Mouse (Mus musculus) forebrain, embryonic 11.5 days (tissue): ENCODE measurements around the gene Dio2. TPM values are rescaled to one million over a fixed set of nuclear protein-coding genes. Genes with fewer than 3 reads are reported as not detected.

ENCODE experiments used
- ATAC-seq: fragments of 200-750 bp; cut with Nextera tagmentation; replicated peaks from 2 replicates; pipeline ENCODE4 v1.8.0; 2017; ENCODE audit warnings: moderate TSS enrichment; ENCODE audit not compliant: low FRiP score
- DNase-seq: peaks from one replicate; pipeline ENCODE4 v3.0.0-alpha.2; 2017; ENCODE audit warnings: low spot score
- H3K27ac ChIP-seq: fragments of 300-500 bp; sonication (generic); 2 replicates; pipeline ENCODE4 v1.5.1; 2014; ENCODE audit warnings: low read depth, low read length
- H3K27me3 ChIP-seq: fragments of 300-500 bp; sonication (generic); 2 replicates; pipeline ENCODE4 v1.6.1; 2014; ENCODE audit warnings: mild to moderate bottlenecking, low read length, mixed read lengths; ENCODE audit not compliant: control insufficient read depth, insufficient read depth
- H3K36me3 ChIP-seq: fragments of 300-500 bp; sonication (generic); 2 replicates; pipeline ENCODE4 v1.6.1; 2014; ENCODE audit warnings: mild to moderate bottlenecking, low read length, moderate library complexity, mixed read lengths; ENCODE audit not compliant: control insufficient read depth, insufficient read depth
- H3K4me1 ChIP-seq: fragments of 300-500 bp; sonication (generic); replicated peaks from 2 replicates; pipeline ENCODE4 v1.6.1; 2014; ENCODE audit warnings: low read length, mixed read lengths; ENCODE audit not compliant: control insufficient read depth, insufficient read depth
- H3K4me2 ChIP-seq: fragments of 300-500 bp; sonication (generic); 2 replicates; pipeline ENCODE4 v1.6.1; 2014; ENCODE audit warnings: low read depth, mild to moderate bottlenecking, low read length, moderate library complexity, mixed read lengths; ENCODE audit not compliant: severe bottlenecking
- H3K4me3 ChIP-seq: fragments of 300-500 bp; sonication (generic); 2 replicates; pipeline ENCODE4 v1.5.1; 2014; ENCODE audit warnings: low read depth, low read length
- H3K9ac ChIP-seq: fragments of 300-500 bp; sonication (generic); 2 replicates; pipeline ENCODE4 v1.6.1; 2014; ENCODE audit warnings: low read length
- H3K9me3 ChIP-seq: fragments of 300-500 bp; sonication (generic); 2 replicates; pipeline ENCODE4 v1.6.1; 2016; ENCODE audit warnings: low read length, mixed read lengths; ENCODE audit not compliant: control insufficient read depth
- WGBS: fragments of 180-500 bp; shearing (Covaris S2); extraction: QIAGEN DNeasy Blood & Tissue Kit; methylation state at CpG from one replicate; pipeline ENCODE4 v1.1.7; 2014; 5-methylcytosine and 5-hydroxymethylcytosine counted together
- polyA plus RNA-seq: library from polyadenylated mRNA; unstranded; fragments of >200 nt; fragmentation: Nextera tagmentation; extraction: Ambion mirVana; gene quantifications from 2 replicates; pipeline ENCODE4 v1.2.1, GENCODE M21; 2014

The Dio2 gene
- polyA plus RNA-seq: 0.13 and 0.17 TPM in 2 replicates

- peak; percentile 58; the same call in 1 of the 2 replicates for ATAC-seq
- Histone ChIP-seq H3K9ac (no peak within 1 kb of the TSS), H3K4me2 (peak within 1 kb of the TSS; percentile 33; the same call in 1 of the 2 replicates), H3K9me3 (no peaks in the 10 kb centered on the region), H3K4me3 (no peak within 1 kb of the TSS), H3K36me3 (no peaks in the 10 kb centered on the region), H3K27ac (no peak within 1 kb of the TSS), H3K27me3 (no peaks in the 10 kb centered on the region), H3K4me1 (no peaks in the 10 kb centered on the region)
- WGBS: 23% methylated on average over 10 of the region's 10 CpGs
- DNase-seq: no peak
Observed at GRCm38 (mm10) chr12:90738388-90739223, at the start of gene Dio2. Gene Dio2 (minus strand): TSS chr12:90738438.

GRCm38 (mm10) chr12:90781438-90781837, 43.2 kb upstream of the Dio2 start:
- Histone ChIP-seq H3K27me3 (no peaks in the 10 kb centered on the region), H3K9me3 (no peaks in the 10 kb centered on the region), H3K4me3 (no peak overlapping the region), H3K9ac (no peak overlapping the region), H3K4me1 (no peaks in the 10 kb centered on the region), H3K4me2 (no peak overlapping the region), H3K36me3 (no peaks in the 10 kb centered on the region), H3K27ac (no peak overlapping the region)
- WGBS: 88% methylated on average over 4 of the region's 4 CpGs
- no peak for DNase-seq
- ATAC-seq: no peak

- DNase-seq: no peak
- no peaks in the 10 kb centered on the region for H3K36me3 ChIP-seq
- ATAC-seq: no peak
- no peak overlapping the region for H3K4me2 ChIP-seq
- H3K27me3 ChIP-seq: no peaks in the 10 kb centered on the region
- H3K4me1 ChIP-seq: no peaks in the 10 kb centered on the region
- H3K27ac ChIP-seq: no peak overlapping the region
- no peaks in the 10 kb centered on the region for H3K9me3 ChIP-seq
- no peak overlapping the region for H3K9ac ChIP-seq
- H3K4me3 ChIP-seq: no peak overlapping the region
Observed at GRCm38 (mm10) chr12:90744752-90745151, 6.5 kb upstream of the Dio2 start.

GRCm38 (mm10) chr12:90743633-90744032, 5.4 kb upstream of the Dio2 start:
- DNase-seq: no peak
- Histone ChIP-seq H3K4me2 (no peak overlapping the region), H3K9me3 (no peaks in the 10 kb centered on the region), H3K4me3 (no peak overlapping the region), H3K4me1 (no peaks in the 10 kb centered on the region), H3K9ac (no peak overlapping the region), H3K36me3 (no peaks in the 10 kb centered on the region), H3K27me3 (no peaks in the 10 kb centered on the region), H3K27ac (no peak overlapping the region)
- 62% methylated on average over 3 of the region's 3 CpGs for WGBS
- no peak for ATAC-seq

GRCm38 (mm10) chr12:90740468-90740867, 2.2 kb upstream of the Dio2 start:
- DNase-seq (peak; percentile 68), ATAC-seq (0 out of 2 replicates have a peak, but pooled peaks have one; percentile 76)
- 40% methylated on average over 2 of the region's 2 CpGs for WGBS
- no peak overlapping the region for H3K9ac ChIP-seq
- H3K27ac ChIP-seq: no peak overlapping the region
- H3K4me3 ChIP-seq: no peak overlapping the region
- H3K9me3 ChIP-seq: no peaks in the 10 kb centered on the region
- no peaks in the 10 kb centered on the region for H3K27me3 ChIP-seq
- H3K36me3 ChIP-seq: no peaks in the 10 kb centered on the region
- H3K4me2 ChIP-seq: no peak overlapping the region
- no peaks in the 10 kb centered on the region for H3K4me1 ChIP-seq

DNA sequence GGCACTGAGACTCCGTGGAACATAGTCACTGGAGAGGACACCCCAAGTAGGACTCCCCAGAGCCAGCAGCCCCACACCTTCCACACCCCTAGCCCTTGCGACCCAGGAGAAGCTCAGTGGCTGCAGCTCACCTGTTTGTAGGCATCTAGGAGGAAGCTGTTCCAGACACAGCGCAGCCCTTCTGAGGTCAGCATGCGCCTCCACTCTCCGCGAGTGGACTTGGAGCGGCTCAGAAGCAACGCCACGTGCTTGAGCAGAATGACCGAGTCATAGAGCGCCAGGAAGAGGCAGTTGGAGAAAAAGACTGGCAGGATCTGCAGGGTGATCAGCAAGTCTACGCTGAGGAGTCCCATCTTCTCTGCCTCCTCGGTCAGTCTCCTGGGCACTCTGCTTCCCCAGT, 306 bp downstream of the Dio2 start:
- Histone ChIP-seq H3K9me3 (no peaks in the 10 kb centered on the region), H3K27me3 (no peaks in the 10 kb centered on the region), H3K4me3 (no peak overlapping the region), H3K4me1 (no peaks in the 10 kb centered on the region), H3K4me2 (no peak overlapping the region), H3K9ac (no peak overlapping the region), H3K27ac (no peak overlapping the region), H3K36me3 (no peaks in the 10 kb centered on the region)
- WGBS: 92% methylated on average over 13 of the region's 13 CpGs
- DNase-seq (no peak), ATAC-seq (no peak; the same call in 1 of the 2 replicates)

DNA sequence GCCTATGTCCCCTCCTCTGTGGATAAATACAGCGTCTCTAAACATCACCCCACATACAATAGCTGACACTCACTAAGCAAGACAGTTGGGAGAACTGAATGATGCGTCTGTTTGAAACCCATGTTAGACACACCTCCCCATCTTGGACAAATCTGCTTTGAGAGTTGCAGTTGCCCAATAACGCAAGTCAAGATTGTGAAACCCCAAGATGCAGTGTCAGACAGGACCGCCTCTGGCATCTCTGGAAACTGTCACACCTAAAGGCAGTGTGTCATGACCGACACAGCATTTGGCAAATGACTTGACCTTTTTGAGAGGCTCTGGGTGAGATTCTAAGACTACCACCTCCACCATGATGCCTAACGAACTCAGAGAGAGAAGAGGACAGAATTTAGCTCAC, 2.8 kb downstream of the Dio2 start:
- no peak for DNase-seq
- WGBS: 87% methylated on average over 6 of the region's 6 CpGs
- Histone ChIP-seq H3K4me3 (no peak overlapping the region), H3K4me1 (no peaks in the 10 kb centered on the region), H3K4me2 (no peak overlapping the region), H3K36me3 (no peaks in the 10 kb centered on the region), H3K27me3 (no peaks in the 10 kb centered on the region), H3K27ac (no peak overlapping the region), H3K9me3 (no peaks in the 10 kb centered on the region), H3K9ac (no peak overlapping the region)
- no peak for ATAC-seq

GRCm38 (mm10) chr12:90734503-90734902, 3.7 kb downstream of the Dio2 start:
- 82% methylated on average over 5 of the region's 5 CpGs for WGBS
- no peak overlapping the region for H3K4me2 ChIP-seq
- H3K9me3 ChIP-seq: no peaks in the 10 kb centered on the region
- DNase-seq (no peak), ATAC-seq (no peak)
- no peaks in the 10 kb centered on the region for H3K27me3 ChIP-seq
- H3K27ac ChIP-seq: no peak overlapping the region
- no peaks in the 10 kb centered on the region for H3K36me3 ChIP-seq
- no peak overlapping the region for H3K4me3 ChIP-seq
- no peak overlapping the region for H3K9ac ChIP-seq
- no peaks in the 10 kb centered on the region for H3K4me1 ChIP-seq

- 67% methylated on average over 6 of the region's 6 CpGs for WGBS
- Histone ChIP-seq H3K4me3 (no peak overlapping the region), H3K27me3 (no peaks in the 10 kb centered on the region), H3K9ac (no peak overlapping the region), H3K4me1 (no peaks in the 10 kb centered on the region), H3K9me3 (no peaks in the 10 kb centered on the region), H3K27ac (no peak overlapping the region), H3K36me3 (no peaks in the 10 kb centered on the region), H3K4me2 (no peak overlapping the region)
- ATAC-seq (no peak), DNase-seq (no peak)
Observed at GRCm38 (mm10) chr12:90733721-90734120, 4.5 kb downstream of the Dio2 start.
